ENCODE assay signal across 15 mouse cellular contexts in the genomic region with DNA sequence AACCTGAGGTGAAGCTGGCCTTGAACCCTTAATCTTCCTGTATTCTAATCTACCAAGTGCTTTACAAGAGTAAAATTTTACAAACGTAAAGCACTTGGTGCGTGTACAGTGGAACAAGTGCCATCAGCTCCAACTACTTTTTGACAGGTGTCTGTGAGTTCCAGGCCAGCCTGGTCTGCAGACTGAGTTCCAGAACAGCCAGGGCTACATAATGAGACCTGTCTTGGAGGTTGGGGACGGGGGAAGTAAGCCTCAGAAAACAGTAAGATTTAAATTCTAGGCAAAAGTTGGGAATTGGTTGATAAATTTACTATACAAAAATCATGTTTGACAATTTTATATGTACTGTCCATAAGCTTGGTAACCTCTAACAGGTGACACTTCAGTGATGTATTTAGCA.
"Had no signal": no experiment of that assay in that cellular context is flagged by ENCODE, and none has a peak within 500 bp of the region (broad histone marks: within the 10 kb centered on the region; RNA-seq: fewer than 3 reads in every experiment).

No protein-coding gene starts in this region.

- H3K9ac ChIP-seq: limb, embryonic 12.5 days; limb, embryonic 15.5 days; lung, embryonic 15.5 days; midbrain, embryonic 12.5 days had no signal

- DNase-seq: kidney, adult 18-20 months; kidney, adult 9 months; kidney, postnatal 14 days; kidney, postnatal 4 days; left cerebral cortex, postnatal 4 days; lung, adult 18-20 months; lung, postnatal 10 days; lung, postnatal 4 days; thymus, adult 18-20 months; thymus, postnatal 36 days had no signal

- ATAC-seq: midbrain, embryonic 16.5 days had no signal

- H3K4me2 ChIP-seq: limb, embryonic 12.5 days; limb, embryonic 15.5 days; lung, embryonic 15.5 days; midbrain, embryonic 12.5 days had no signal

- H3K27me3 ChIP-seq: limb, embryonic 12.5 days; limb, embryonic 15.5 days; lung, embryonic 15.5 days; midbrain, embryonic 12.5 days had no signal

- H3K9me3 ChIP-seq: limb, embryonic 12.5 days; limb, embryonic 15.5 days; lung, embryonic 15.5 days; midbrain, embryonic 12.5 days had no signal

- H3K27ac ChIP-seq: limb, embryonic 12.5 days; limb, embryonic 15.5 days; lung, embryonic 15.5 days; midbrain, embryonic 12.5 days had no signal

- H3K4me3 ChIP-seq: limb, embryonic 12.5 days; limb, embryonic 15.5 days; lung, embryonic 15.5 days; midbrain, embryonic 12.5 days had no signal
